Mouse (Mus musculus): Measurements from ENCODE around the gene B9d1. TPM values are rescaled to one million over a fixed set of nuclear protein-coding genes. Genes with fewer than 3 reads are reported as not detected.
A peak's percentile ranks its signal among the peaks of the same experiment; 100 is the strongest.

Gene B9d1
- polyA plus RNA-seq, 1 experiment from 2014 or later, result 32.1 TPM

DNA sequence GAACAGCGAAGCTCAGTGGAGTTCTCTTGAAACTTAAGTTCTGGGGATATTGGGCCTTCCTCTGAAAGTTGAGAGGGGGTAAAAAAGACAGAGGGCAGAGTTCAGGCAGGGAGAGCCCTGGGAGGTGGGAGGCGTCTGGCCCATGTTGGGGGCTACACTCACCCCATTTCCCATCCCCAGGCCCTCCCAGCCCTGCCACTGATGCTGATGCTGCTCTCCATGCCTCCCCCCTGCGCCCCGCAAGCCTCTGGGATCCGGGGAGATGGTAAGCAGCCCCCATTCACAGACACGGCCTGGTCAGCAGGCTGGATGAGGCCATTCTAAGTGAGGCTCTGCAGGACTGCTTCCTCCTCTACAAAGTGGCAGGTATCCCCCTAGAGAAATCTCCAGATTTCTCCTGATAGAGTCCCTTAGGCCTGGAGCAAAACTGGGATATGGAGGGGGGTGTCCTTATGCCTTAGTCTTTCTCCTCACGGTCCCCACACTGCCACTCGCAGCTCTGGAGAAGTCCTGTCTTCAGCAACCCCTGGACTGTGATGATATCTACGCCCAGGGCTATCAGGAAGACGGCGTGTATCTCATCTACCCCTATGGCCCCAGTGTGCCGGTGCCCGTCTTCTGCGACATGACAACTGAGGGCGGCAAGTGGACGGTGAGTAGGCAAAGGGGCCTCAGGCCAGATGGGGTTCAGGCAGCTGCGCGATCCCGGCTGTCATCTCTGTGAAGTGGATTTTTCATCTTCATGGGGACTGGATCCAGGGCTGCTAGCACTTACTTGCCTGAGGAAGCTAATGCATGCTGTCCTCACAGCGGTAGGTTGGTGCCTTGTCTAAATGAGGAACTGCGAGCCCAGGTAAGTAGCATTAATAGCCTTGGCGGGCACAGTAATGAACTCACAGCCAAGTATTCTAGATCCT lies 19.1 kb upstream of the B9d1 start:
- peak overlapping the region; percentile 52 for H3K4me3 ChIP-seq (ENCODE audit: low read depth, low read length)
- peak overlapping the region; percentile 99 for H3K27ac ChIP-seq (replicated peaks; ENCODE audit: low read depth, low read length)
- H3K36me3 ChIP-seq (replicated peaks; ENCODE audit: control insufficient read depth, insufficient read depth, low read depth, low read length), result peaks cover 10% of the 10 kb centered on the region
- no peaks in the 10 kb centered on the region for H3K9me3 ChIP-seq (replicated peaks; ENCODE audit: control insufficient read depth, low read length)
- peak overlapping the region; percentile 77 for H3K9ac ChIP-seq (replicated peaks; ENCODE audit: low read length)
- H3K27me3 ChIP-seq (ENCODE audit: control insufficient read depth, insufficient read depth, low read length), result no peaks in the 10 kb centered on the region
- ATAC-seq (replicated peaks; ENCODE audit: insufficient number of reproducible peaks, low FRiP score, low TSS enrichment, low read depth) (0 out of 2 replicates have a peak, but pooled peaks have one; percentile 8), DNase-seq (ENCODE audit: low spot score) (no peak)
- WGBS, result 29% methylated on average over 22 of the region's 22 CpGs
- H3K4me2 ChIP-seq (ENCODE audit: low read depth, low read length), result peak overlapping the region; percentile 87
- peaks cover 4% of the 10 kb centered on the region; the same call in 1 of the 2 replicates for H3K4me1 ChIP-seq (ENCODE audit: control insufficient read depth, insufficient read depth, low read length)

- H3K36me3 ChIP-seq (replicated peaks; ENCODE audit: control insufficient read depth, insufficient read depth, low read depth, low read length), result peaks cover 16% of the 10 kb centered on the region
- peak overlapping the region; percentile 99 for H3K27ac ChIP-seq (replicated peaks; ENCODE audit: low read depth, low read length)
- H3K4me3 ChIP-seq (ENCODE audit: low read depth, low read length), result peak overlapping the region; percentile 52
- H3K9me3 ChIP-seq (replicated peaks; ENCODE audit: control insufficient read depth, low read length), result no peaks in the 10 kb centered on the region
- peak overlapping the region; percentile 87 for H3K4me2 ChIP-seq (ENCODE audit: low read depth, low read length)
- peaks cover 4% of the 10 kb centered on the region; the same call in 1 of the 2 replicates for H3K4me1 ChIP-seq (ENCODE audit: control insufficient read depth, insufficient read depth, low read length)
- no peaks in the 10 kb centered on the region for H3K27me3 ChIP-seq (ENCODE audit: control insufficient read depth, insufficient read depth, low read length)
- 90% methylated on average over 14 of the region's 14 CpGs for WGBS
- H3K9ac ChIP-seq (replicated peaks; ENCODE audit: low read length), result peak overlapping the region; percentile 77
- DNase-seq (ENCODE audit: low spot score) (no peak), ATAC-seq (replicated peaks; ENCODE audit: insufficient number of reproducible peaks, low FRiP score, low TSS enrichment, low read depth) (no peak)
Measured at GRCm38 (mm10) chr11:61486458-61487219, 18.3 kb upstream of the B9d1 start.

GRCm38 (mm10) chr11:61487401-61487800 lies 17.5 kb upstream of the B9d1 start:
- no peak overlapping the region for H3K4me2 ChIP-seq (ENCODE audit: low read depth, low read length)

GRCm38 (mm10) chr11:61487936-61488335 lies 17.0 kb upstream of the B9d1 start:
- Histone ChIP-seq H3K9ac (replicated peaks; ENCODE audit: low read length) (no peak overlapping the region), H3K27ac (replicated peaks; ENCODE audit: low read depth, low read length) (no peak overlapping the region), H3K9me3 (replicated peaks; ENCODE audit: control insufficient read depth, low read length) (no peaks in the 10 kb centered on the region), H3K4me3 (ENCODE audit: low read depth, low read length) (no peak overlapping the region), H3K27me3 (ENCODE audit: control insufficient read depth, insufficient read depth, low read length) (no peaks in the 10 kb centered on the region), H3K36me3 (replicated peaks; ENCODE audit: control insufficient read depth, insufficient read depth, low read depth, low read length) (peaks cover 16% of the 10 kb centered on the region), H3K4me2 (ENCODE audit: low read depth, low read length) (no peak overlapping the region), H3K4me1 (ENCODE audit: control insufficient read depth, insufficient read depth, low read length) (peaks cover 4% of the 10 kb centered on the region; the same call in 1 of the 2 replicates)
- ATAC-seq (replicated peaks; ENCODE audit: insufficient number of reproducible peaks, low FRiP score, low TSS enrichment, low read depth), result no peak
- no peak for DNase-seq (ENCODE audit: low spot score)
- WGBS, result 93% methylated on average over 7 of the region's 7 CpGs

More at GRCm38 (mm10) chr11:61487401-61487800, 17.5 kb upstream of the B9d1 start:
- 72% methylated on average over 2 of the region's 2 CpGs for WGBS
- no peaks in the 10 kb centered on the region for H3K9me3 ChIP-seq (replicated peaks; ENCODE audit: control insufficient read depth, low read length)
- DNase-seq (ENCODE audit: low spot score) (no peak), ATAC-seq (replicated peaks; ENCODE audit: insufficient number of reproducible peaks, low FRiP score, low TSS enrichment, low read depth) (no peak)
- H3K9ac ChIP-seq (replicated peaks; ENCODE audit: low read length), result no peak overlapping the region
- peaks cover 16% of the 10 kb centered on the region for H3K36me3 ChIP-seq (replicated peaks; ENCODE audit: control insufficient read depth, insufficient read depth, low read depth, low read length)
- no peak overlapping the region for H3K4me3 ChIP-seq (ENCODE audit: low read depth, low read length)
- no peaks in the 10 kb centered on the region for H3K27me3 ChIP-seq (ENCODE audit: control insufficient read depth, insufficient read depth, low read length)
- peaks cover 4% of the 10 kb centered on the region; the same call in 1 of the 2 replicates for H3K4me1 ChIP-seq (ENCODE audit: control insufficient read depth, insufficient read depth, low read length)
- H3K27ac ChIP-seq (replicated peaks; ENCODE audit: low read depth, low read length), result 0 out of 2 replicates have a peak overlapping the region, but pooled peaks have one; percentile 44

DNA sequence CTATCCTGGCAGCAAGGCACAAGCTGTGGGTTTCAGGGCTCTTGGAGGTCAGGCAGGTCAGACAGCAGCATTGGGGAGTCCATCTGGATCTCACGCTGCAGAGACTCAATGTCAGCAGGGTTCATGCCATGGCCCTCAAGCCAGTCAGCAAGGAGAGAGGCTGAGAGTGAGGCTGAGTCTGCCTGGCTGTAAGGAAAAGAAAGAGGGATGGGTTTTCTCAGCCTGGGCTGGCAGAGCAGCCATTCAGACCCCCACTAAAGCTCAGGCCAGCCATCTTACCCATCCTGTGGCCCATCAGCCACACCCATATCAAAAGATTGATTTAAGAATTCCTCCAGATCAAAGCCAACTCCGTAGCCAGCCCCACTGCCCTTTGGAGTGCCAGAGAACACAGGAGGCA lies 15.9 kb upstream of the B9d1 start:
- Histone ChIP-seq H3K27me3 (ENCODE audit: control insufficient read depth, insufficient read depth, low read length) (no peaks in the 10 kb centered on the region), H3K9ac (replicated peaks; ENCODE audit: low read length) (no peak overlapping the region), H3K4me2 (ENCODE audit: low read depth, low read length) (no peak overlapping the region), H3K27ac (replicated peaks; ENCODE audit: low read depth, low read length) (no peak overlapping the region), H3K9me3 (replicated peaks; ENCODE audit: control insufficient read depth, low read length) (no peaks in the 10 kb centered on the region), H3K4me1 (ENCODE audit: control insufficient read depth, insufficient read depth, low read length) (peaks cover 4% of the 10 kb centered on the region; the same call in 1 of the 2 replicates), H3K36me3 (replicated peaks; ENCODE audit: control insufficient read depth, insufficient read depth, low read depth, low read length) (peaks cover 16% of the 10 kb centered on the region), H3K4me3 (ENCODE audit: low read depth, low read length) (no peak overlapping the region)
- DNase-seq (ENCODE audit: low spot score) (no peak), ATAC-seq (replicated peaks; ENCODE audit: insufficient number of reproducible peaks, low FRiP score, low TSS enrichment, low read depth) (no peak)
- 85% methylated on average over 2 of the region's 2 CpGs for WGBS

GRCm38 (mm10) chr11:61489874-61490273 lies 15.1 kb upstream of the B9d1 start:
- Histone ChIP-seq H3K4me3 (ENCODE audit: low read depth, low read length) (no peak overlapping the region), H3K36me3 (replicated peaks; ENCODE audit: control insufficient read depth, insufficient read depth, low read depth, low read length) (peaks cover 16% of the 10 kb centered on the region), H3K9me3 (replicated peaks; ENCODE audit: control insufficient read depth, low read length) (no peaks in the 10 kb centered on the region), H3K4me2 (ENCODE audit: low read depth, low read length) (no peak overlapping the region; the same call in 1 of the 2 replicates), H3K9ac (replicated peaks; ENCODE audit: low read length) (no peak overlapping the region), H3K4me1 (ENCODE audit: control insufficient read depth, insufficient read depth, low read length) (peaks cover 1% of the 10 kb centered on the region; the same call in 1 of the 2 replicates), H3K27ac (replicated peaks; ENCODE audit: low read depth, low read length) (no peak overlapping the region), H3K27me3 (ENCODE audit: control insufficient read depth, insufficient read depth, low read length) (no peaks in the 10 kb centered on the region)
- ATAC-seq (replicated peaks; ENCODE audit: insufficient number of reproducible peaks, low FRiP score, low TSS enrichment, low read depth), result no peak
- no peak for DNase-seq (ENCODE audit: low spot score)
- WGBS, result 97% methylated on average over 8 of the region's 8 CpGs

- Histone ChIP-seq H3K9me3 (replicated peaks; ENCODE audit: control insufficient read depth, low read length) (no peaks in the 10 kb centered on the region), H3K4me3 (ENCODE audit: low read depth, low read length) (no peak overlapping the region), H3K4me2 (ENCODE audit: low read depth, low read length) (no peak overlapping the region), H3K36me3 (replicated peaks; ENCODE audit: control insufficient read depth, insufficient read depth, low read depth, low read length) (peaks cover 16% of the 10 kb centered on the region), H3K27me3 (ENCODE audit: control insufficient read depth, insufficient read depth, low read length) (no peaks in the 10 kb centered on the region), H3K27ac (replicated peaks; ENCODE audit: low read depth, low read length) (no peak overlapping the region), H3K9ac (replicated peaks; ENCODE audit: low read length) (no peak overlapping the region), H3K4me1 (ENCODE audit: control insufficient read depth, insufficient read depth, low read length) (no peaks in the 10 kb centered on the region)
- DNase-seq (ENCODE audit: low spot score) (no peak), ATAC-seq (replicated peaks; ENCODE audit: insufficient number of reproducible peaks, low FRiP score, low TSS enrichment, low read depth) (no peak)
- 94% methylated on average over 22 of the region's 22 CpGs for WGBS
Measured at GRCm38 (mm10) chr11:61490944-61491520, 13.9 kb upstream of the B9d1 start.

All from embryonic facial prominence, embryonic 11.5 days (tissue).